Mouse (Mus musculus) forebrain, embryonic 11.5 days (tissue): ENCODE results near the gene Pknox2. TPM values are rescaled to one million over a fixed set of nuclear protein-coding genes. Genes with fewer than 3 reads are reported as not detected.
A peak's percentile ranks its signal among the peaks of the same experiment; 100 is the strongest.

ENCODE experiments used
- ATAC-seq: fragments of 200-750 bp; cut with Nextera tagmentation; replicated peaks from 2 replicates; pipeline ENCODE4 v1.8.0; 2017; ENCODE audit warnings: moderate TSS enrichment; ENCODE audit not compliant: low FRiP score
- DNase-seq: peaks from one replicate; pipeline ENCODE4 v3.0.0-alpha.2; 2017; ENCODE audit warnings: low spot score
- H3K27ac ChIP-seq: fragments of 300-500 bp; sonication (generic); 2 replicates; pipeline ENCODE4 v1.5.1; 2014; ENCODE audit warnings: low read depth, low read length
- H3K27me3 ChIP-seq: fragments of 300-500 bp; sonication (generic); 2 replicates; pipeline ENCODE4 v1.6.1; 2014; ENCODE audit warnings: mild to moderate bottlenecking, low read length, mixed read lengths; ENCODE audit not compliant: control insufficient read depth, insufficient read depth
- H3K36me3 ChIP-seq: fragments of 300-500 bp; sonication (generic); 2 replicates; pipeline ENCODE4 v1.6.1; 2014; ENCODE audit warnings: mild to moderate bottlenecking, low read length, moderate library complexity, mixed read lengths; ENCODE audit not compliant: control insufficient read depth, insufficient read depth
- H3K4me1 ChIP-seq: fragments of 300-500 bp; sonication (generic); replicated peaks from 2 replicates; pipeline ENCODE4 v1.6.1; 2014; ENCODE audit warnings: low read length, mixed read lengths; ENCODE audit not compliant: control insufficient read depth, insufficient read depth
- H3K4me2 ChIP-seq: fragments of 300-500 bp; sonication (generic); 2 replicates; pipeline ENCODE4 v1.6.1; 2014; ENCODE audit warnings: low read depth, mild to moderate bottlenecking, low read length, moderate library complexity, mixed read lengths; ENCODE audit not compliant: severe bottlenecking
- H3K4me3 ChIP-seq: fragments of 300-500 bp; sonication (generic); 2 replicates; pipeline ENCODE4 v1.5.1; 2014; ENCODE audit warnings: low read depth, low read length
- H3K9ac ChIP-seq: fragments of 300-500 bp; sonication (generic); 2 replicates; pipeline ENCODE4 v1.6.1; 2014; ENCODE audit warnings: low read length
- H3K9me3 ChIP-seq: fragments of 300-500 bp; sonication (generic); 2 replicates; pipeline ENCODE4 v1.6.1; 2016; ENCODE audit warnings: low read length, mixed read lengths; ENCODE audit not compliant: control insufficient read depth
- WGBS: fragments of 180-500 bp; shearing (Covaris S2); extraction: QIAGEN DNeasy Blood & Tissue Kit; methylation state at CpG from one replicate; pipeline ENCODE4 v1.1.7; 2014; 5-methylcytosine and 5-hydroxymethylcytosine counted together
- polyA plus RNA-seq: library from polyadenylated mRNA; unstranded; fragments of >200 nt; fragmentation: Nextera tagmentation; extraction: Ambion mirVana; gene quantifications from 2 replicates; pipeline ENCODE4 v1.2.1, GENCODE M21; 2014

The Pknox2 gene
- polyA plus RNA-seq, 1 experiment from 2014 or later: 21.0 TPM

- Histone ChIP-seq H3K9ac (no peak overlapping the region), H3K4me2 (no peak overlapping the region), H3K27me3 (no peaks in the 10 kb centered on the region), H3K4me1 (peaks cover 1% of the 10 kb centered on the region; the same call in 1 of the 2 replicates), H3K9me3 (no peaks in the 10 kb centered on the region), H3K27ac (no peak overlapping the region), H3K36me3 (no peaks in the 10 kb centered on the region), H3K4me3 (no peak overlapping the region)
- 96% methylated on average over 1 of the region's 1 CpGs for WGBS
- ATAC-seq: no peak
- no peak for DNase-seq
Observed at GRCm38 (mm10) chr9:37044165-37044564, 103.0 kb downstream of the Pknox2 start.

- 68% methylated on average over 3 of the region's 3 CpGs for WGBS
- ATAC-seq (no peak), DNase-seq (no peak)
- peaks cover 6% of the 10 kb centered on the region for H3K4me1 ChIP-seq
- no peaks in the 10 kb centered on the region for H3K36me3 ChIP-seq
- no peak overlapping the region for H3K4me2 ChIP-seq
- no peak overlapping the region for H3K27ac ChIP-seq
- H3K9me3 ChIP-seq: no peaks in the 10 kb centered on the region
- H3K27me3 ChIP-seq: no peaks in the 10 kb centered on the region
- no peak overlapping the region for H3K9ac ChIP-seq
- H3K4me3 ChIP-seq: no peak overlapping the region
Observed at GRCm38 (mm10) chr9:37038859-37039258, 108.3 kb downstream of the Pknox2 start.

GRCm38 (mm10) chr9:37038445-37038844, 108.8 kb downstream of the Pknox2 start:
- 43% methylated on average over 7 of the region's 7 CpGs for WGBS
- DNase-seq: no peak
- ATAC-seq: 0 out of 2 replicates have a peak, but pooled peaks have one; percentile 30
- H3K9me3 ChIP-seq: no peaks in the 10 kb centered on the region
- H3K4me1 ChIP-seq: peaks cover 6% of the 10 kb centered on the region
- H3K27ac ChIP-seq: no peak overlapping the region; the same call in 1 of the 2 replicates
- no peaks in the 10 kb centered on the region for H3K36me3 ChIP-seq
- H3K4me3 ChIP-seq: no peak overlapping the region
- H3K27me3 ChIP-seq: no peaks in the 10 kb centered on the region
- H3K4me2 ChIP-seq: no peak overlapping the region
- H3K9ac ChIP-seq: no peak overlapping the region

GRCm38 (mm10) chr9:37037405-37037804, 109.8 kb downstream of the Pknox2 start:
- DNase-seq (no peak), ATAC-seq (no peak)
- Histone ChIP-seq H3K9ac (no peak overlapping the region), H3K36me3 (no peaks in the 10 kb centered on the region), H3K27ac (no peak overlapping the region), H3K27me3 (no peaks in the 10 kb centered on the region), H3K4me3 (no peak overlapping the region), H3K4me1 (peaks cover 6% of the 10 kb centered on the region), H3K9me3 (no peaks in the 10 kb centered on the region), H3K4me2 (no peak overlapping the region)
- 89% methylated on average over 12 of the region's 12 CpGs for WGBS

- H3K4me1 ChIP-seq: peaks cover 13% of the 10 kb centered on the region
- H3K9me3 ChIP-seq: no peaks in the 10 kb centered on the region
- no peak for DNase-seq
- no peaks in the 10 kb centered on the region for H3K36me3 ChIP-seq
- 95% methylated on average over 3 of the region's 3 CpGs for WGBS
- H3K27me3 ChIP-seq: no peaks in the 10 kb centered on the region
- ATAC-seq: no peak
- no peak overlapping the region for H3K4me2 ChIP-seq
- H3K27ac ChIP-seq: no peak overlapping the region
- no peak overlapping the region for H3K9ac ChIP-seq
- no peak overlapping the region for H3K4me3 ChIP-seq
Observed at GRCm38 (mm10) chr9:37035248-37035647, 112.0 kb downstream of the Pknox2 start.

- H3K27ac ChIP-seq: no peak overlapping the region
- 82% methylated on average over 1 of the region's 1 CpGs for WGBS
Observed at GRCm38 (mm10) chr9:37034316-37034715, 112.9 kb downstream of the Pknox2 start.

GRCm38 (mm10) chr9:37030347-37031213, 116.6 kb downstream of the Pknox2 start:
- peak; percentile 60 for DNase-seq
- Histone ChIP-seq H3K4me1 (peaks cover 30% of the 10 kb centered on the region), H3K9ac (no peak overlapping the region), H3K4me3 (no peak overlapping the region), H3K9me3 (no peaks in the 10 kb centered on the region), H3K36me3 (no peaks in the 10 kb centered on the region), H3K27ac (peak overlapping the region; percentile 43), H3K4me2 (no peak overlapping the region), H3K27me3 (no peaks in the 10 kb centered on the region)
- WGBS: 33% methylated on average over 9 of the region's 9 CpGs
- 0 out of 2 replicates have a peak, but pooled peaks have one; percentile 26 for ATAC-seq

More at GRCm38 (mm10) chr9:37034316-37034715, 112.9 kb downstream of the Pknox2 start:
- Histone ChIP-seq H3K27me3 (no peaks in the 10 kb centered on the region), H3K4me3 (no peak overlapping the region), H3K36me3 (no peaks in the 10 kb centered on the region), H3K9ac (no peak overlapping the region), H3K4me1 (peaks cover 19% of the 10 kb centered on the region), H3K9me3 (no peaks in the 10 kb centered on the region), H3K4me2 (no peak overlapping the region)
- DNase-seq: no peak
- ATAC-seq: no peak

- no peaks in the 10 kb centered on the region for H3K36me3 ChIP-seq
- DNase-seq (no peak), ATAC-seq (no peak)
- peak overlapping the region; percentile 43 for H3K27ac ChIP-seq
- no peaks in the 10 kb centered on the region for H3K9me3 ChIP-seq
- H3K27me3 ChIP-seq: no peaks in the 10 kb centered on the region
- H3K4me3 ChIP-seq: no peak overlapping the region
- H3K9ac ChIP-seq: no peak overlapping the region
- WGBS: 78% methylated on average over 3 of the region's 3 CpGs
- peaks cover 34% of the 10 kb centered on the region for H3K4me1 ChIP-seq
- no peak overlapping the region for H3K4me2 ChIP-seq
Observed at GRCm38 (mm10) chr9:37029811-37030346, 117.3 kb downstream of the Pknox2 start.
